Comparison of ENCODE assay signal across 8 mouse cellular contexts in genomic region chrX:10485664-10486211, GRCm38 (mm10). TPM values are rescaled to one million over a fixed set of nuclear protein-coding genes. Genes with fewer than 3 reads are reported as not detected.
DNase-seq lines count a peak whose midpoint lies in the region; ATAC-seq and TF ChIP-seq lines count a peak whose summit lies in the region.

No protein-coding gene starts in this region.

- H3K4me1 ChIP-seq in forebrain, embryonic 15.5 days: no peaks in the 10 kb centered on the region
- no peaks in the 10 kb centered on the region for H3K4me1 ChIP-seq in liver, embryonic 16.5 days (ENCODE audit: control insufficient read depth, low read depth, low read length)
- H3K4me1 ChIP-seq in olfactory bulb, adult 2 months (ENCODE audit: control insufficient read depth, insufficient read depth, low read length): no peaks in the 10 kb centered on the region

- DNase-seq in ES-CJ7 (ENCODE audit: low read depth, low spot score): peak; percentile 22
- peak; percentile 37 to 42 for DNase-seq in heart, postnatal 10 days
- peak; percentile 43 to 66 for DNase-seq in layer of hippocampus, adult 18-20 months (ENCODE audit: low spot score in 2 of 2)
- DNase-seq in natural killer cell, adult 2 months (ENCODE audit: low spot score in 2 of 2): no peak

- TF ChIP-seq POLR2A in olfactory bulb, adult 2 months (IDR thresholded peaks at IDR 0.05; ENCODE audit: insufficient read depth, low read depth, low read length): 0 out of 2 replicates have a peak, but pooled peaks have one; percentile 17

- intact Hi-C loops in heart, postnatal 10 days (cut with DNase I): loop anchor here (5.0 kb wide), 2 partner anchors 72 to 253 kb away; no protein-coding TSS in a partner anchor

- H3K9ac ChIP-seq in forebrain, embryonic 15.5 days (replicated peaks): peak overlapping the region; percentile 62
- no peak overlapping the region for H3K9ac ChIP-seq in liver, embryonic 16.5 days (ENCODE audit: low read depth, low read length)

- no peaks in the 10 kb centered on the region for H3K27me3 ChIP-seq in forebrain, embryonic 15.5 days
- H3K27me3 ChIP-seq in liver, embryonic 16.5 days (ENCODE audit: control insufficient read depth, insufficient read depth, low read depth, low read length): peaks cover 10% of the 10 kb centered on the region

- H3K4me3 ChIP-seq in forebrain, embryonic 15.5 days: peak overlapping the region; percentile 58
- H3K4me3 ChIP-seq in liver, embryonic 16.5 days (ENCODE audit: low read depth, low read length): peak overlapping the region; percentile 52
- peak overlapping the region; percentile 95 for H3K4me3 ChIP-seq in olfactory bulb, adult 2 months (ENCODE audit: insufficient read depth, low read depth, low read length)

- H3K9me3 ChIP-seq in forebrain, embryonic 15.5 days: no peaks in the 10 kb centered on the region
- H3K9me3 ChIP-seq in liver, embryonic 16.5 days (replicated peaks; ENCODE audit: control insufficient read depth, low read length): no peaks in the 10 kb centered on the region

- 12% methylated on average over 27 of the region's 27 CpGs for WGBS in forebrain, embryonic 15.5 days
- WGBS in liver, embryonic 16.5 days (ENCODE audit: insufficient replicate concordance): 16% methylated on average over 27 of the region's 27 CpGs
- 16% methylated on average over 25 of the region's 27 CpGs for WGBS in olfactory bulb, adult 2 months

- peak overlapping the region; percentile 79 for H3K27ac ChIP-seq in forebrain, embryonic 15.5 days (replicated peaks)
- no peak overlapping the region for H3K27ac ChIP-seq in liver, embryonic 16.5 days (ENCODE audit: low read length)
- H3K27ac ChIP-seq in olfactory bulb, adult 2 months (ENCODE audit: insufficient read depth, low read depth, low read length): peak overlapping the region; percentile 96

- TF ChIP-seq CTCF in olfactory bulb, adult 2 months (IDR thresholded peaks at IDR 0.05; ENCODE audit: insufficient read depth, low read depth, low read length): no peak

- peak overlapping the region; percentile 44 for H3K4me2 ChIP-seq in forebrain, embryonic 15.5 days (replicated peaks)
- peak overlapping the region; percentile 33 for H3K4me2 ChIP-seq in liver, embryonic 16.5 days (ENCODE audit: low read depth, low read length)

- ATAC-seq in cerebellum, adult (ENCODE audit: insufficient number of reproducible peaks, low FRiP score, low TSS enrichment): peak; percentile 83
- peak; percentile 92 for ATAC-seq in forebrain, embryonic 15.5 days (replicated peaks)
- ATAC-seq in liver, embryonic 16.5 days (ENCODE audit: low read depth): peak; percentile 45

- H3K36me3 ChIP-seq in forebrain, embryonic 15.5 days: no peaks in the 10 kb centered on the region
- H3K36me3 ChIP-seq in liver, embryonic 16.5 days (ENCODE audit: control insufficient read depth, insufficient read depth): no peaks in the 10 kb centered on the region

RNA-seq across cellular contexts. Expression of gene Tspan7, which starts 0.8 kb away (rescaled TPM):
- polyA plus RNA-seq in forebrain, embryonic 15.5 days (2015; fragmentation: Nextera tagmentation; extraction: Ambion mirVana): 268 and 294 TPM in 2 replicates
- 100 to 1,000 TPM; 132 to 134 TPM for total RNA-seq in heart, postnatal 10 days (2021)
- 1,000 to 10,000 TPM; 1,092 to 1,189 TPM for total RNA-seq in layer of hippocampus, adult 18-20 months (2021)
- polyA plus RNA-seq in liver, embryonic 16.5 days (2015; fragmentation: Nextera tagmentation; extraction: Ambion mirVana): 45.9 and 49.3 TPM in 2 replicates
- 355 TPM in 1 of 2 replicates, not detected in the other for polyA plus RNA-seq in olfactory bulb, adult 2 months (2012; ENCODE audit: insufficient read depth, insufficient read length, low replicate concordance, missing spikeins)

Comparison
In these comparisons a context has a peak if more than half of its experiments do, and no peak if none do; other contexts are left out.
1. DNase-seq: peak in ES-CJ7 (single experiment), heart, postnatal 10 days (2 of 2) and layer of hippocampus, adult 18-20 months (2 of 2); none in natural killer cell, adult 2 months (0 of 2).
2. Peak in every context shown above with its lines, with median percentiles within 50 percentile points of each other: ATAC-seq and H3K4me3 ChIP-seq.